Mouse (Mus musculus): Measurements from ENCODE around the gene Pih1h3b.

Gene Pih1h3b

DNA sequence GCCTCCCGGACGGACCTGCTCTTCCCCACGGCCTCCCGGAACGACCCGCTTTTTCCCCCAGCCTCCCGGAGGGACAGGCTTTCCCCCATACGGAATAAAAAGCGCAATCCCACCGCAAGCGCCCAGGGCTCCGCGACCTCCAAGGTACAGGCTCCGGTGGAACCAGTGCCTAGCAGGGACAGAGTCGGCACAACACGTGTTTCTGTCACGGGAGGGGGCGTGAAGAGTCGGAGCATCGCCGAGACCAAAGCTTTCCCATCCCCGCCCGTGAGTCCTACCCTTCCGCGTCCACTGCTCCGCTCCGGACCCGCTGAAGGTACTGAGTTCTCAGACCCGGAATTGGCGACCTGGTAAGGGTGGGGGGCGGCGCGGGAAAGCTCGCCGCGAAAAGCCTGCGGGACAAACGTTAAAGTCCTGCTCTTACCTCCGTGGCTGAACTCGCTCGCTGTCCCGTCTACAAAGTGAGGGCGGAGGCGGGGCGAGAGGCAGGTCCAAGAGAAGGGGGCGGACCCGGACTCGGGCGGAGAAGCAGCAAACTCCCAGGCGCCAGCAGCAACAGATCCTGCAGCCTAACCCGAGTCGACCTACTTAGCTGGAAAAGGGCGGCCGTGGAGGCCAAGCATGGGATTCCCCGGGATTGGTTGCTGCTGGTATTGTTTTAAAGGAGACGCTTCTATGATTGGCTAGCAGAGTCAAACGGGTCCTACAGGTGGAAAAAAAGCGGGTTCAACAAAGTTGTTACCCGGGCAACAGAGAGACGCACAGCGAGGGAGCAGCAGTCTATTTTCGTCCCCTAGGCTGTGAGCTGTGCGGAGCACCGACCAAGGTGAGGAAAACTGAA, at the start of gene Pih1h3b, which contains the start of gene Nup62cl:
Gene Pih1h3b (plus strand): TSS at position 745 of the 841 bp plus-strand sequence.
Gene Nup62cl (minus strand): TSS at position 578 of the 841 bp plus-strand sequence.
- DNase-seq (ENCODE audit: low spot score): peak; percentile 63

DNA sequence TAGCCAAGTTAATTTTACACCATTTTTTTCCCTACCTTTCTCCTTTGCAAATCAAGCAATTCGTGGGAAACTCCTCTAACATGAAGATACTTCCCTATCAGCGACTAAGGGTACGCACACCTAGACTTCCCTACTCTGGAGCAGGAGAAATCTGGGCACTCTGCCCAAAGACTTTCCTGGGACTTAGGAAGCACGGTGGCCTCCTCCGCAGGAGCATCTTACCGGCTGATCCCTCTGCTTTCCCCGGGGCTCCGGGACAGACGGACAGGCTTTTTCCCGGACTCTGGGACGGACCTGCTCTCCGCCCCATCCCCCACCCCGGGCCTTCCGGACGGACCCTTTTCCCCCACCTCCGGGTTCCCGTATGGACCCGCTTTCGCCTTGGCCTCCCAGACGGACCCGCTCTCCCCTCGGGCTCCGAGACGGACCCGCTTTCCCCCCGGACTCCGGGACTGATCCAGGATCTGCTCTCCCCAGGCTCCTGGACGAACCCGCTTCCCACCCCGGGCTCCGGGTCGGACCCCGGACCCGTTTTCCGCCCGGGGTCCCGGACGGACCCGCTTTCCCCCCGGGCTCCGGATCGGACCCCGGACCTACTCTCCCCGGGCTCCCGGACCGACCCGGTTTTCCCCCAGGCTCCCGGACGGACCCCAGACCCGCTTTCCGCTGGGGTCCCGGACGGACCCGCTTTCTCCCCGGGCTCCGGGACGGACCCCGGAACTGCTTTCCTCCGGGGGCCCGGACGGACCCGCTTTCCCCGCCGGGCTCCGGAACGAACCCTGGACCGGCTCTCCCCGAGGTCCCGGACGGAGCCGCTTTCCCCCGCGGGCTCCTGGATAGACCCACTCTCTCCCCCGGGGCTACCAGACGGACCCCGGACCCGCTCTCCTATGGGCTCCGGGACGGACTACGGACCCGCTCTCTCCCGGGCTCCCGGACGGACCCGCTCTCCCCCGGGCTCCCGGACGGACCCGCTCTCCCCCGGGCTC, 1.5 kb upstream of the Pih1h3b start:
- no peak for DNase-seq (ENCODE audit: low spot score)

DNA sequence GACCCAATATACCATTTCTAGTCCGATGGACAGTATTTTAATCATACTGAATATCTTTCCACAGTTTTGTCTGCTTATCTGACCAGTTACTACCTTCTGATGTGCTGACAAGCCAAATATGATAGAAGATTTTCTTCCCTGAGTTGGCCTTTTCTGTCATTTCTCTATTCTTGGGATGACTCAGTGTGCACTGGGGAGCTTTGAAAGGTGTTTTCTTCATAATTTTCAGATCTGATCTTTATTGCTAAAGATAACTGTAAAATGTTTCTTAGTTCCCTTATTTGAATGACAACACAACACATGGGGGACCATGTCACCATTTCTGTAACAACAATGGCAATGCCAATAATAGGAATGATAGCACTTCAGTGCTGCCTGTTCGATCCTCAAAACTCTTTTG, 19.9 kb downstream of the Pih1h3b start:
- DNase-seq (ENCODE audit: low spot score): no peak

DNA sequence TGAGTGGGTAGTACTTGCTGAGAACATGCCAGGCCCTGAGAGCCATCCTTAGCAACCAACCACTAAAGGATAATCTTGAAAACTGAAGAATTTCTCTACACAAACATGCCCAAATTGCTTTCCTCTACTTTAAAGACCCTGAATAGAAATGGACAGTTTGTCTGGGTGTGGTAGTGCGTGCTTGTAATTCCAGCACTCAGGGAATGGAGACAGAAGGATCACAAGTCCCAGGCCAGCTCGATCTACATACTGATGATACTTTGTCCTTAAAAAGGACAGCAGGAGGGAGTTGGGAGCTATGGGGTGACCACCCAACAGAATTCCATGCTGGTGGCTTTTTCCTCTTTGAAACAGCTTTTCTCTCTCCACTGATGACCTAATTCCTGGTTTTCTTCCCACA, 31.4 kb downstream of the Pih1h3b start:
- no peak for DNase-seq (ENCODE audit: low spot score)

Data from retina, embryonic 14.5 days (tissue).